Mouse (Mus musculus) spleen, postnatal 10 days (tissue): ENCODE measurements around the gene Cd8b1.

Source experiments
- DNase-seq, 2 experiments: peaks; one replicate each; pipeline ENCODE4 v3.0.0; 2021 to 2022; ENCODE audit warnings: low spot score in 2 of 2

The Cd8b1 gene

GRCm38 (mm10) chr6:71348006-71348405 is 25.4 kb downstream of the Cd8b1 start:
- no peak for DNase-seq

GRCm38 (mm10) chr6:71351201-71351600 is 28.6 kb downstream of the Cd8b1 start:
- DNase-seq = no peak

- DNase-seq = no peak
Observed at GRCm38 (mm10) chr6:71352201-71352600, 29.6 kb downstream of the Cd8b1 start.

- no peak for DNase-seq
Observed at GRCm38 (mm10) chr6:71352866-71353427, 30.4 kb downstream of the Cd8b1 start.

- no peak for DNase-seq
Observed at GRCm38 (mm10) chr6:71353722-71354121, 31.1 kb downstream of the Cd8b1 start.

- no peak for DNase-seq
Observed at GRCm38 (mm10) chr6:71357493-71357892, 34.9 kb downstream of the Cd8b1 start.

- DNase-seq = no peak
Observed at GRCm38 (mm10) chr6:71360221-71360620, 37.6 kb downstream of the Cd8b1 start.

- no peak for DNase-seq
Observed at GRCm38 (mm10) chr6:71360751-71361150, 38.2 kb downstream of the Cd8b1 start.

- DNase-seq = no peak
Observed at GRCm38 (mm10) chr6:71361156-71361670, 38.6 kb downstream of the Cd8b1 start.

GRCm38 (mm10) chr6:71363995-71364394 is 41.4 kb downstream of the Cd8b1 start:
- no peak for DNase-seq

GRCm38 (mm10) chr6:71369416-71369815 is 46.8 kb downstream of the Cd8b1 start:
- no peak for DNase-seq

- DNase-seq = no peak
Observed at GRCm38 (mm10) chr6:71371085-71371605, 48.6 kb downstream of the Cd8b1 start.

GRCm38 (mm10) chr6:71372041-71372720 is 49.6 kb downstream of the Cd8b1 start:
- no peak for DNase-seq

GRCm38 (mm10) chr6:71373249-71373775 is 50.7 kb downstream of the Cd8b1 start, which contains the start of gene Cd8a:
Cd8a (plus strand) TSS chr6:71373427.
- no peak for DNase-seq

GRCm38 (mm10) chr6:71374311-71374829 is 51.8 kb downstream of the Cd8b1 start:
- no peak for DNase-seq

GRCm38 (mm10) chr6:71374921-71375320 is 52.3 kb downstream of the Cd8b1 start:
- DNase-seq = no peak

- no peak for DNase-seq
Observed at GRCm38 (mm10) chr6:71376711-71377110, 54.1 kb downstream of the Cd8b1 start.

- DNase-seq = no peak
Observed at GRCm38 (mm10) chr6:71381654-71382053, 59.1 kb downstream of the Cd8b1 start.
